Mouse (Mus musculus): Measurements from ENCODE around the gene Ptpn1.

DNA sequence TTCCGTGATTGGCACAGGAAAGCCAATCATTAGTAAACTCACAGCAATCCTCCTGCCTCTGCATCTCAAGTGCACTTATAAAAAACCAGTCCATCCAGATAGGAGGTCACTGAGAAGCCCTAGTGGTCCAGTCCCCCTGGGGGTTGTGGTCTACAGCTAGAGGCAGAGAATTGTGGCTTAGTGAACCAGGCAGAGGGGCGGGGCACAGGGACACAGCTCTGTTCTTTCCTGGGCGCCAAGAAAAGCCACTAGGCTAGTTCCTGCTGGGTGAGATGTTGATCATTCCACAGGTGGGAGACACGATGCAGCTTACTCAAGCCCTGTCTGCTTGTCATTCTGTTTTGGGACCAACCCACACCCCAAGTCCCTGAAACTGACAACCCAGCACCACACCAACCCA is 70.3 kb downstream of the Ptpn1 start:
- no peak for TF ChIP-seq CTCF (IDR thresholded peaks at IDR 0.05; ENCODE audit: low read depth, low read length)
- TF ChIP-seq TAL1 (conservative IDR thresholded peaks at IDR 0.05; ENCODE audit: low read depth, low read length), result no peak
- TF ChIP-seq GATA1 (IDR thresholded peaks at IDR 0.05; ENCODE audit: borderline replicate concordance, low read length), result no peak
- no peak for TF ChIP-seq GATA2 (IDR thresholded peaks at IDR 0.05; ENCODE audit: borderline replicate concordance, low read depth, low read length)

All from G1E (cell line).